Mouse (Mus musculus) hindbrain, embryonic 14.5 days (tissue): ENCODE results near the gene Asb17. TPM values are rescaled to one million over a fixed set of nuclear protein-coding genes. Genes with fewer than 3 reads are reported as not detected.
A peak's percentile ranks its signal among the peaks of the same experiment; 100 is the strongest.

Experiments
- ATAC-seq: fragments of 200-750 bp; cut with Nextera tagmentation; 2 replicates; pipeline ENCODE4 v1.8.0; 2017; ENCODE audit warnings: moderate number of reproducible peaks, mild to moderate bottlenecking, moderate TSS enrichment, moderate library complexity; ENCODE audit not compliant: low FRiP score
- DNase-seq: peaks from one replicate; pipeline ENCODE4 v3.0.0-alpha.2; 2015; ENCODE audit warnings: low spot score
- H3K27ac ChIP-seq: fragments of 300-500 bp; sonication (generic); 2 replicates; pipeline ENCODE4 v1.5.1; 2014; ENCODE audit warnings: mild to moderate bottlenecking, moderate library complexity
- H3K27me3 ChIP-seq: fragments of 300-500 bp; sonication (generic); 2 replicates; pipeline ENCODE4 v1.6.1; 2014; ENCODE audit warnings: mild to moderate bottlenecking, low read length, mixed read lengths; ENCODE audit not compliant: control insufficient read depth, insufficient read depth
- H3K36me3 ChIP-seq: fragments of 300-500 bp; sonication (generic); replicated peaks from 2 replicates; pipeline ENCODE4 v1.6.1; 2014; ENCODE audit not compliant: control insufficient read depth, insufficient read depth
- H3K4me1 ChIP-seq: fragments of 300-500 bp; sonication (generic); replicated peaks from 2 replicates; pipeline ENCODE4 v1.6.1; 2014; ENCODE audit warnings: antibody characterized with exemption, low read length, mixed read lengths; ENCODE audit not compliant: control insufficient read depth, insufficient read depth
- H3K4me2 ChIP-seq: fragments of 300-500 bp; sonication (generic); replicated peaks from 2 replicates; pipeline ENCODE4 v1.6.1; 2014; ENCODE audit warnings: mild to moderate bottlenecking, moderate library complexity
- H3K4me3 ChIP-seq: fragments of 300-500 bp; sonication (generic); replicated peaks from 2 replicates; pipeline ENCODE4 v1.5.1; 2014; ENCODE audit warnings: mild to moderate bottlenecking, low read length
- H3K9ac ChIP-seq: fragments of 300-500 bp; sonication (generic); 2 replicates; pipeline ENCODE4 v1.6.1; 2014
- H3K9me3 ChIP-seq: fragments of 300-500 bp; sonication (generic); 2 replicates; pipeline ENCODE4 v1.6.1; 2016; ENCODE audit warnings: low read length; ENCODE audit not compliant: control insufficient read depth
- WGBS: fragments of 180-500 bp; shearing (Covaris S2); extraction: QIAGEN DNeasy Blood & Tissue Kit; methylation state at CpG from one replicate; pipeline ENCODE4 v1.1.7; 2014; 5-methylcytosine and 5-hydroxymethylcytosine counted together
- polyA plus RNA-seq: library from polyadenylated mRNA; unstranded; fragments of >200 nt; fragmentation: Nextera tagmentation; extraction: Ambion mirVana; gene quantifications from 2 replicates; pipeline ENCODE4 v1.2.1, GENCODE M21; 2014

Gene Asb17
- polyA plus RNA-seq, 1 experiment from 2014 or later: not detected

DNA sequence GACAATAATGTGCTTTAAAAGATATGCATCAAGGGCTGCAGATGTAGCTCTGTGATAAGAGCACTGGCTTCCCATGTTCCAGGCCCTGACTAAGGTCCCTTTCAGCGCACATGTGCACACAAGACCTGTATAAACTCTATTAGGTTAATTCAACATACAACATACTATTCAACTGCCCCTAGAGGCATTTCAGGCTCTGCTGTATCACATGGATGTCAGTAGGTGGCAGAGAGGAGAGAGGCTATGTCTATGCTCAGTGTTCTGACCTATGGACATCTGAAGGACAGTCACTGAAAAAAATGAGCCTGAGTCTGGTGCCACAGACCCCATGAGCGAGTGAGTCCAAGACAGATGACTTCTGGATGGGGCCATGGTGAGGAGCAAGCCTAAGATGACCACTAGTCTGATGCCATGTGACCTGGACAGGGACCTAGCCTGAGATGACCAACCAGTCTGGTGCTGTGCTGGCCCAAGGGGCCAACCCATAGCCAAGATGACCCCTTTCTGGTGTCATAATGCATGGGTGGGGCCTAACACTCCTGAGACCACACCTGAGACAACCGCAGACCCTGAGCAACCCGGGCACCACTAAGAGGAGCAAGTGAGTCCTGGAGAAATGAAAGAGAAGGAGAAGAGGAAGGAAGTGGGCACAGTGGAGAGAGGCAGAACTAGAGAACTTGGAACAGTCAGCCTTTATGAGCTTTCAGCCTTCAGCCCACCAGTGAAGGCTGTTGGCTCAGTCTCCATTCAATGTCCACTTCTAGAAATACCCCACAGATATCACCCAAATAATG is 20.8 kb downstream of the Asb17 start:
- WGBS: 86% methylated on average over 4 of the region's 4 CpGs
- Histone ChIP-seq H3K4me1 (no peaks in the 10 kb centered on the region), H3K4me2 (no peak overlapping the region), H3K36me3 (no peaks in the 10 kb centered on the region), H3K9me3 (no peaks in the 10 kb centered on the region), H3K9ac (no peak overlapping the region), H3K27ac (no peak overlapping the region), H3K27me3 (no peaks in the 10 kb centered on the region), H3K4me3 (no peak overlapping the region)
- DNase-seq: no peak
- no peak for ATAC-seq

DNA sequence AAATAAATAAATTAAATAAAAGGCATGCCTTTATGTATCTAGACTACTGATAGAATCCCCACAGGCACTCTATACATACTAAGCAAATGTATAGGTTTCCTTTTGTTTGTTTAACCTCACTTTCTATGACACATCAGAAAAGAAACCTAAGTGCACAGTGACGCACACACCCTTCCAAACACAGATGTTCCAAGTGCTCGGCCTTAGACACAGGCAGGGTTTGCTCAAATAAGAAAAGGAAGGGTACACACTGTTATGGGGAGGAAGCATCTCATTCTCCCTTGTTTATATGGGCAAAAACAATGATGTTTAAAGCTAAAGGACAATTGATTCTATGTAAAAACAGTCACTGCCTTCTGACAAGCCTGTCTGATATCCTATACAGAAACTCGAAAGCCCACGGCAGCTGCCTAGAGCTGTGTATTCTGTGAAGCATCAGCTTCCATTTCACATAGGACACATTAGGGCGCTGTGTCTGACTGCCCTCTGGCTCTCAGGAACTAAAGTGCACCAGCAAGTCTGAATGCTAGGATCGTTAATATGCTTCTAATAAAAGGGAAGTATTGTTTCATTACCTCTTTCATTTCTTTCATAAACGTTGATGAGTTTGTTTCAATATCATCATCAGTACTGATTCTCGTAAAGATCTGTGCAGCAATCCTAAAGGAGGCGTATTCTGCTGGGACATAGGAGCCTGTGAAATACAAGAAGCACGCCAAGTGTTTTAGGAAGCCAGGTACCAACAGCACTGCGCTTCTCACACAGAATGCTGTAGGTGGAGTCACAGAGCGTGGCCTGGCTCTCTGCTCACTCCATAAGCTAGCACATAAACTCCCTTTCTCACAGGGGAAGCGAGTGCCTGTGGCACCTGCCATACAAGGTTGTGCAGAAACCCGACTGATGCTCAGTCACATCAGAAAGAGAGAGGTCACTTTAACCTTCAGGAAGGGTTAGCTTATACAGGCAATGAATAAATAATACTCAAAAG is 23.4 kb downstream of the Asb17 start:
- DNase-seq: peak; percentile 47
- WGBS: 68% methylated on average over 14 of the region's 14 CpGs
- Histone ChIP-seq H3K9me3 (no peaks in the 10 kb centered on the region), H3K4me1 (no peaks in the 10 kb centered on the region), H3K9ac (no peak overlapping the region), H3K27me3 (no peaks in the 10 kb centered on the region), H3K4me2 (no peak overlapping the region), H3K4me3 (no peak overlapping the region), H3K27ac (peak overlapping the region; percentile 40; the same call in 1 of the 2 replicates), H3K36me3 (no peaks in the 10 kb centered on the region)
- peak; percentile 75; the same call in 1 of the 2 replicates for ATAC-seq

- no peak for ATAC-seq
- H3K36me3 ChIP-seq: no peaks in the 10 kb centered on the region
Observed at GRCm38 (mm10) chr3:153871396-153871795, 27.4 kb downstream of the Asb17 start.

DNA sequence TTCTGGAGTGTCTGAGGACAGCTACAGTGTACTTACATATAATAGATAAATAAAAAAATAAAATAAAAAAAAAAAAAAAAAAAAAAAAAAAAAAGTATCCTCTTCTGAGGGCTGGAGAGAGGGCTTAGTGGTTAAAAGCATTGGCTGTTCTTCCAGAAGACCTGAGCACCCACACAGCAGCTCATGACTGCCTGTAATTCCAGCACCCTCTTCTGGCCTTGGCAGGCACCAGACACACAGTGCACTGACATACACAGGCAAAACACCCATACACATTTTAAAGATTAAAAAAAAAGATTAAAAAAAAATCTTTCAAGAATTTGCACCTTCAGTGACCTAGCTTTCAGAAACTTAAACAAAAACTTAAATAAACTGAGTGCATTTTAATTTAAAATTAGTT is 42.3 kb downstream of the Asb17 start:
- H3K4me1 ChIP-seq: no peaks in the 10 kb centered on the region
- no peak overlapping the region for H3K27ac ChIP-seq
- no peaks in the 10 kb centered on the region for H3K9me3 ChIP-seq
- no peak overlapping the region for H3K4me2 ChIP-seq
- no peak for DNase-seq
- no peak overlapping the region for H3K9ac ChIP-seq
- no peaks in the 10 kb centered on the region for H3K36me3 ChIP-seq
- H3K27me3 ChIP-seq: no peaks in the 10 kb centered on the region
- ATAC-seq: no peak
- no peak overlapping the region for H3K4me3 ChIP-seq

More at GRCm38 (mm10) chr3:153871396-153871795, 27.4 kb downstream of the Asb17 start:
- DNase-seq: no peak
- 86% methylated on average over 5 of the region's 5 CpGs for WGBS
- Histone ChIP-seq H3K27ac (no peak overlapping the region), H3K9me3 (no peaks in the 10 kb centered on the region), H3K27me3 (no peaks in the 10 kb centered on the region), H3K4me2 (no peak overlapping the region), H3K4me3 (no peak overlapping the region), H3K4me1 (no peaks in the 10 kb centered on the region), H3K9ac (no peak overlapping the region)

GRCm38 (mm10) chr3:153888141-153888540 is 44.1 kb downstream of the Asb17 start:
- H3K4me3 ChIP-seq: no peak overlapping the region
- 80% methylated on average over 6 of the region's 6 CpGs for WGBS
- ATAC-seq: no peak

GRCm38 (mm10) chr3:153889188-153889781 is 45.3 kb downstream of the Asb17 start:
- no peaks in the 10 kb centered on the region for H3K27me3 ChIP-seq
- H3K9ac ChIP-seq: no peak overlapping the region
- H3K4me1 ChIP-seq: no peaks in the 10 kb centered on the region
- no peaks in the 10 kb centered on the region for H3K9me3 ChIP-seq
- H3K27ac ChIP-seq: no peak overlapping the region
- no peaks in the 10 kb centered on the region for H3K36me3 ChIP-seq
- H3K4me3 ChIP-seq: no peak overlapping the region
- no peak overlapping the region for H3K4me2 ChIP-seq
- DNase-seq (no peak), ATAC-seq (no peak)
- 79% methylated on average over 7 of the region's 8 CpGs for WGBS

More at GRCm38 (mm10) chr3:153888141-153888540, 44.1 kb downstream of the Asb17 start:
- H3K27me3 ChIP-seq: no peaks in the 10 kb centered on the region
- no peaks in the 10 kb centered on the region for H3K36me3 ChIP-seq
- no peak overlapping the region for H3K4me2 ChIP-seq
- H3K9me3 ChIP-seq: no peaks in the 10 kb centered on the region
- no peak overlapping the region for H3K27ac ChIP-seq
- DNase-seq: no peak
- no peak overlapping the region for H3K9ac ChIP-seq
- H3K4me1 ChIP-seq: no peaks in the 10 kb centered on the region

DNA sequence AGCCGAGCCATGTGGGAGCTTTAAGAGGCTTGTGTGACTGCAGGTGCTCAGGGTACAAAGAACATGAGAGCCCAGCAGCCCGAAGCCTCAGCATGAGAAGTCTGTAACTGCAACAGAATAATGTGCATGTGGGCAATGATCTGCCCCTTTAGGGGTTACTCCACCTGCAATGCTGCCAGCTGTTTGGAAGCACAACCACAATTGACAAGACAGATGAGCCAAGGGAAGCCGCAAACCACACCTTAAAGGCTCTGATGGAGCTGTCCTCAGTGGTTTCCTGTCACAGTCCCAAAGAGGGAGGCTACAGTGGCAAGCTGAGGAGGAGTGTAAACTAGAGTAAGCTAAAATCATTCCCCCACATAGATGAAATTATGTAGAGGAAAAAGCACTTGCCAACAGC is 51.4 kb downstream of the Asb17 start:
- H3K4me2 ChIP-seq: no peak overlapping the region
- H3K27me3 ChIP-seq: no peaks in the 10 kb centered on the region
- ATAC-seq (no peak), DNase-seq (no peak)
- no peak overlapping the region for H3K4me3 ChIP-seq
- no peaks in the 10 kb centered on the region for H3K9me3 ChIP-seq
- no peaks in the 10 kb centered on the region for H3K4me1 ChIP-seq
- no peak overlapping the region for H3K27ac ChIP-seq
- no peak overlapping the region for H3K9ac ChIP-seq
- H3K36me3 ChIP-seq: no peaks in the 10 kb centered on the region
- WGBS: 76% methylated on average over 3 of the region's 3 CpGs

DNA sequence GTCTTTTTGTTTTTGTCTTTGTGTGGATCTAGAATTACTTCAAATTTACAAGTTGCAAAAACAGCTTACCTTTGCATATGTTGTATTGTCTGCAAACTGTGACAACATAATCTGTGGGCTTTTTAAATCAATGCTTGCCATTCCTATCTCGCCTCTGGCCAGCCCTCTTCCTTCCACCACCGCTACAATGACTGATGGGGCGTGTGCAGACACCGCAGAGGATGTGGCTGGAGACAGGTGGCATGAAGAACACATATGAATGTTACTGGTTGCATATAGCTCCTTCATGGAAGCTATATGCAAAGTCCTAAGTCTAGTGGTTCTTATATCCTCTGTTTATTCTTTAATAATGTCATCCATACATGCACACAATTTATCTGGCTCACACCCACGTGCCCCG is 53.2 kb downstream of the Asb17 start:
- WGBS: 77% methylated on average over 6 of the region's 6 CpGs
- ATAC-seq (no peak), DNase-seq (no peak)
- no peak overlapping the region for H3K4me3 ChIP-seq
- H3K9me3 ChIP-seq: no peaks in the 10 kb centered on the region
- no peak overlapping the region for H3K27ac ChIP-seq
- no peak overlapping the region for H3K4me2 ChIP-seq
- H3K4me1 ChIP-seq: no peaks in the 10 kb centered on the region
- H3K27me3 ChIP-seq: no peaks in the 10 kb centered on the region
- no peaks in the 10 kb centered on the region for H3K36me3 ChIP-seq
- H3K9ac ChIP-seq: no peak overlapping the region

GRCm38 (mm10) chr3:153901904-153902303 is 57.9 kb downstream of the Asb17 start:
- Histone ChIP-seq H3K4me2 (no peak overlapping the region), H3K4me3 (no peak overlapping the region), H3K36me3 (peaks cover 37% of the 10 kb centered on the region), H3K9ac (no peak overlapping the region), H3K4me1 (no peaks in the 10 kb centered on the region), H3K9me3 (no peaks in the 10 kb centered on the region), H3K27me3 (no peaks in the 10 kb centered on the region), H3K27ac (no peak overlapping the region)
- ATAC-seq (no peak), DNase-seq (no peak)
- 88% methylated on average over 1 of the region's 1 CpGs for WGBS
